ENCODE assay signal across 8 mouse cellular contexts in the genomic region with DNA sequence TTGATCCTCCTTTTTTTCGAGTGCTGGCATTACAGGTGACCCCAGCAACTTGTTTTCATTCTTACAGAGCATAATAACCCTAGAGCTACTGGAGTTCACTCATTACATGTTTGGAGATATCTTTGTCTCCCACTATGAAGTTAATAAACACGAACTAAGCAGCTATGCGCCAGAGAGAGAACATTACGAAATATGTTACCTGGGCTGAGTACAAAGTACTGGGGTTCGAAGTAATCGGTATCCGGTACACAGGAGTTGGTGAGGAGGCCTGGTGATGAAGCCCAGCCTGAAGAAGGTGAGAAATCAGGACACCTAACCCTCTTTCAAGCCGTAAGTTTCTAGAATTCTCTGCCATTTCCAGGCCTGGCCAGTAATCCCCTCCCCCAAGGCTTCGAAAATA. TPM values are rescaled to one million over a fixed set of nuclear protein-coding genes. Genes with fewer than 3 reads are reported as not detected.
A peak's percentile ranks its signal among the peaks of the same experiment; 100 is the strongest.
DNase-seq lines count a peak whose midpoint lies in the region; ATAC-seq and TF ChIP-seq lines count a peak whose summit lies in the region.

No protein-coding gene starts in this region.

- no peaks in the 10 kb centered on the region for H3K27me3 ChIP-seq in embryonic facial prominence, embryonic 14.5 days (replicated peaks; ENCODE audit: control insufficient read depth, insufficient read depth, low read length)
- H3K27me3 ChIP-seq in intestine, postnatal 0 days (replicated peaks; ENCODE audit: control insufficient read depth, insufficient read depth, low read length), result no peaks in the 10 kb centered on the region
- H3K27me3 ChIP-seq in neural tube, embryonic 13.5 days, result no peaks in the 10 kb centered on the region

- H3K9ac ChIP-seq in embryonic facial prominence, embryonic 14.5 days (ENCODE audit: low read depth, low read length), result peak overlapping the region; percentile 86
- peak overlapping the region; percentile 79 for H3K9ac ChIP-seq in intestine, postnatal 0 days (ENCODE audit: low read depth, low read length)
- H3K9ac ChIP-seq in neural tube, embryonic 13.5 days, result peak overlapping the region; percentile 88

- 74% methylated on average over 9 of the region's 9 CpGs for WGBS in embryonic facial prominence, embryonic 14.5 days
- 64% methylated on average over 9 of the region's 9 CpGs for WGBS in intestine, postnatal 0 days
- 79% methylated on average over 9 of the region's 9 CpGs for WGBS in neural tube, embryonic 13.5 days

- H3K27ac ChIP-seq in layer of hippocampus, adult 2 months, result peak overlapping the region; percentile 86
- no peak overlapping the region for H3K27ac ChIP-seq in embryonic facial prominence, embryonic 14.5 days (replicated peaks; ENCODE audit: low read depth, low read length)
- H3K27ac ChIP-seq in intestine, postnatal 0 days (ENCODE audit: low read depth, low read length), result peak overlapping the region; percentile 69; the same call in 1 of the 2 replicates
- H3K27ac ChIP-seq in neural tube, embryonic 13.5 days (replicated peaks), result no peak overlapping the region

- intact Hi-C loops in left cerebral cortex, postnatal 25 days (cut with DNase I), result no loop called here

- no peaks in the 10 kb centered on the region for H3K9me3 ChIP-seq in embryonic facial prominence, embryonic 14.5 days (ENCODE audit: control insufficient read depth, low read length)
- H3K9me3 ChIP-seq in intestine, postnatal 0 days (ENCODE audit: control insufficient read depth), result no peaks in the 10 kb centered on the region
- H3K9me3 ChIP-seq in neural tube, embryonic 13.5 days, result peaks cover 6% of the 10 kb centered on the region; the same call in 1 of the 2 replicates

- no peak for TF ChIP-seq CTCF in layer of hippocampus, adult 2 months (conservative IDR thresholded peaks at IDR 0.05)
- TF ChIP-seq CTCF in intestine, postnatal 0 days (IDR thresholded peaks at IDR 0.05; ENCODE audit: low read depth), result no peak

- 0 out of 2 replicates have a peak, but pooled peaks cover 4% of the 10 kb centered on the region for H3K4me1 ChIP-seq in embryonic facial prominence, embryonic 14.5 days (ENCODE audit: control insufficient read depth, insufficient read depth, low read length)
- H3K4me1 ChIP-seq in intestine, postnatal 0 days (replicated peaks; ENCODE audit: control insufficient read depth, insufficient read depth, low read length), result no peaks in the 10 kb centered on the region; the same call in 1 of the 2 replicates
- peaks cover 47% of the 10 kb centered on the region for H3K4me1 ChIP-seq in neural tube, embryonic 13.5 days (replicated peaks)

- peaks cover 38% of the 10 kb centered on the region for H3K36me3 ChIP-seq in embryonic facial prominence, embryonic 14.5 days (ENCODE audit: control insufficient read depth, insufficient read depth, low read length)
- peaks cover 29% of the 10 kb centered on the region for H3K36me3 ChIP-seq in intestine, postnatal 0 days (ENCODE audit: control insufficient read depth, insufficient read depth)
- H3K36me3 ChIP-seq in neural tube, embryonic 13.5 days, result peaks cover 38% of the 10 kb centered on the region

- no peak for DNase-seq in layer of hippocampus, adult 2 months (ENCODE audit: low spot score in 2 of 2)
- no peak for DNase-seq in layer of hippocampus, postnatal 25 days (ENCODE audit: extremely low spot score in 1 of 2, low spot score in 1 of 2)
- DNase-seq in embryonic facial prominence, embryonic 14.5 days (ENCODE audit: low spot score), result no peak
- DNase-seq in left cerebral cortex, postnatal 25 days (ENCODE audit: low spot score in 2 of 2), result no peak
- DNase-seq in gastrocnemius, adult 8-10 months (ENCODE audit: low spot score in 2 of 2), result no peak
- no peak for DNase-seq in T-cell, adult 2 months (ENCODE audit: low spot score)

- peak overlapping the region; percentile 96 for H3K4me3 ChIP-seq in layer of hippocampus, adult 2 months
- H3K4me3 ChIP-seq in embryonic facial prominence, embryonic 14.5 days (ENCODE audit: low read depth, low read length), result peak overlapping the region; percentile 96
- peak overlapping the region; percentile 98 for H3K4me3 ChIP-seq in intestine, postnatal 0 days (ENCODE audit: low read depth, low read length)
- H3K4me3 ChIP-seq in neural tube, embryonic 13.5 days, result peak overlapping the region; percentile 92

- H3K4me2 ChIP-seq in embryonic facial prominence, embryonic 14.5 days (ENCODE audit: low read depth, low read length), result peak overlapping the region; percentile 92
- peak overlapping the region; percentile 90 for H3K4me2 ChIP-seq in intestine, postnatal 0 days (replicated peaks; ENCODE audit: low read depth)
- peak overlapping the region; percentile 88 for H3K4me2 ChIP-seq in neural tube, embryonic 13.5 days

- no peak for ATAC-seq in embryonic facial prominence, embryonic 14.5 days (ENCODE audit: low read depth)
- peak; percentile 42 for ATAC-seq in intestine, postnatal 0 days
- ATAC-seq in neural tube, embryonic 13.5 days (ENCODE audit: low read depth), result no peak

RNA-seq across cellular contexts. Expression of a gene that starts 0.7 kb away (rescaled TPM):
- 10 to 100 TPM; 42.8 to 45.9 TPM for total RNA-seq in layer of hippocampus, adult 2 months (2021)
- 10 to 100 TPM; 45.7 to 47.3 TPM for total RNA-seq in layer of hippocampus, postnatal 25 days (2021)
- 28.8 and 29.7 TPM in 2 replicates for polyA plus RNA-seq in embryonic facial prominence, embryonic 14.5 days (2014; fragmentation: Nextera tagmentation; extraction: Ambion mirVana)
- polyA plus RNA-seq in intestine, postnatal 0 days (2015; fragmentation: Nextera tagmentation; extraction: Ambion mirVana), result 60.1 and 66.5 TPM in 2 replicates
- 51.9 and 52.1 TPM in 2 replicates for polyA plus RNA-seq in neural tube, embryonic 13.5 days (2015; fragmentation: Nextera tagmentation; extraction: Ambion mirVana)
- total RNA-seq in left cerebral cortex, postnatal 25 days (2021), result 10 to 100 TPM; 42.2 to 43.4 TPM
- total RNA-seq in gastrocnemius, adult 8-10 months (2022), result 10 to 100 TPM; 25.6 to 30.3 (median 29.0) TPM

RNA-seq across cellular contexts. Expression of a gene that starts 0.8 kb away (rescaled TPM):
- 100 to 1,000 TPM; 154 to 163 TPM for total RNA-seq in layer of hippocampus, adult 2 months (2021)
- 100 to 1,000 TPM; 163 to 173 TPM for total RNA-seq in layer of hippocampus, postnatal 25 days (2021)
- 49.1 and 49.5 TPM in 2 replicates for polyA plus RNA-seq in embryonic facial prominence, embryonic 14.5 days (2014; fragmentation: Nextera tagmentation; extraction: Ambion mirVana)
- 69.5 and 73.1 TPM in 2 replicates for polyA plus RNA-seq in intestine, postnatal 0 days (2015; fragmentation: Nextera tagmentation; extraction: Ambion mirVana)
- 152 and 159 TPM in 2 replicates for polyA plus RNA-seq in neural tube, embryonic 13.5 days (2015; fragmentation: Nextera tagmentation; extraction: Ambion mirVana)
- total RNA-seq in left cerebral cortex, postnatal 25 days (2021), result 100 to 1,000 TPM; 154 to 158 TPM
- total RNA-seq in gastrocnemius, adult 8-10 months (2022), result 100 to 1,000 TPM in 2 of 4 experiments, 10 to 100 TPM in 2; 46.7 to 104 (median 77.5) TPM

RNA-seq across cellular contexts. Expression of a gene that starts 15.8 kb away (rescaled TPM):
- total RNA-seq in layer of hippocampus, adult 2 months (2021), result 10 to 100 TPM; 36.1 to 37.4 TPM
- total RNA-seq in layer of hippocampus, postnatal 25 days (2021), result 10 to 100 TPM; 34.6 to 35.4 TPM
- polyA plus RNA-seq in embryonic facial prominence, embryonic 14.5 days (2014; fragmentation: Nextera tagmentation; extraction: Ambion mirVana), result 46.0 and 52.1 TPM in 2 replicates
- polyA plus RNA-seq in intestine, postnatal 0 days (2015; fragmentation: Nextera tagmentation; extraction: Ambion mirVana), result 28.1 and 29.9 TPM in 2 replicates
- polyA plus RNA-seq in neural tube, embryonic 13.5 days (2015; fragmentation: Nextera tagmentation; extraction: Ambion mirVana), result 47.4 and 52.7 TPM in 2 replicates
- total RNA-seq in left cerebral cortex, postnatal 25 days (2021), result 10 to 100 TPM; 38.2 to 39.8 TPM
- total RNA-seq in gastrocnemius, adult 8-10 months (2022), result 10 to 100 TPM; 31.9 to 39.7 (median 37.3) TPM

RNA-seq across cellular contexts. Expression of a gene that starts 15.9 kb away (rescaled TPM):
- total RNA-seq in layer of hippocampus, adult 2 months (2021), result 1 to 10 TPM; 7.7 to 8.7 TPM
- total RNA-seq in layer of hippocampus, postnatal 25 days (2021), result 1 to 10 TPM; 6.4 to 9.2 TPM
- polyA plus RNA-seq in embryonic facial prominence, embryonic 14.5 days (2014; fragmentation: Nextera tagmentation; extraction: Ambion mirVana), result 2.2 and 3.0 TPM in 2 replicates
- polyA plus RNA-seq in intestine, postnatal 0 days (2015; fragmentation: Nextera tagmentation; extraction: Ambion mirVana), result 0.48 and 0.82 TPM in 2 replicates
- 3.3 and 4.0 TPM in 2 replicates for polyA plus RNA-seq in neural tube, embryonic 13.5 days (2015; fragmentation: Nextera tagmentation; extraction: Ambion mirVana)
- total RNA-seq in left cerebral cortex, postnatal 25 days (2021), result 1 to 10 TPM; 6.2 TPM
- not detected for total RNA-seq in gastrocnemius, adult 8-10 months (2022)

RNA-seq across cellular contexts. Expression of a gene that starts 25.2 kb away (rescaled TPM):
- total RNA-seq in layer of hippocampus, adult 2 months (2021), result 1 to 10 TPM; 5.1 to 6.1 TPM
- total RNA-seq in layer of hippocampus, postnatal 25 days (2021), result 1 to 10 TPM; 3.6 to 3.7 TPM
- polyA plus RNA-seq in embryonic facial prominence, embryonic 14.5 days (2014; fragmentation: Nextera tagmentation; extraction: Ambion mirVana), result 7.7 and 10.7 TPM in 2 replicates
- polyA plus RNA-seq in intestine, postnatal 0 days (2015; fragmentation: Nextera tagmentation; extraction: Ambion mirVana), result 0.38 and 0.48 TPM in 2 replicates
- polyA plus RNA-seq in neural tube, embryonic 13.5 days (2015; fragmentation: Nextera tagmentation; extraction: Ambion mirVana), result 2.1 TPM in 2 replicates
- total RNA-seq in left cerebral cortex, postnatal 25 days (2021), result 1 to 10 TPM; 1.9 to 2.1 TPM
- not detected for total RNA-seq in gastrocnemius, adult 8-10 months (2022)

Comparison
In these comparisons a context has a peak if more than half of its experiments do, and no peak if none do; other contexts are left out.
1. H3K27ac ChIP-seq: peak in layer of hippocampus, adult 2 months (single experiment) and intestine, postnatal 0 days (single experiment); none in embryonic facial prominence, embryonic 14.5 days (single experiment) and neural tube, embryonic 13.5 days (single experiment).
2. Peak in every context shown above with its lines, with median percentiles within 50 percentile points of each other: H3K4me3 ChIP-seq, H3K4me2 ChIP-seq and H3K9ac ChIP-seq.